Mouse (Mus musculus) liver, postnatal 0 days (tissue): ENCODE data around the gene Clgn. TPM values are rescaled to one million over a fixed set of nuclear protein-coding genes. Genes with fewer than 3 reads are reported as not detected.

Source experiments
- ATAC-seq: fragments of 200-750 bp; cut with Nextera tagmentation; 2 replicates; pipeline ENCODE4 v1.8.0; 2017; ENCODE audit warnings: mild to moderate bottlenecking, moderate library complexity
- DNase-seq: peaks from one replicate; pipeline ENCODE4 v3.0.0-alpha.2; 2016
- H3K27ac ChIP-seq: fragments of 300-500 bp; sonication (generic); 2 replicates; pipeline ENCODE4 v1.5.1; 2014; ENCODE audit warnings: antibody characterized with exemption, moderate library complexity, mild to moderate bottlenecking, low read depth
- H3K27me3 ChIP-seq: fragments of 300-500 bp; sonication (generic); 2 replicates; pipeline ENCODE4 v1.6.1; 2014; ENCODE audit warnings: low read length, control low read depth, mixed read lengths; ENCODE audit not compliant: insufficient read depth
- H3K36me3 ChIP-seq: fragments of 300-500 bp; sonication (generic); replicated peaks from 2 replicates; pipeline ENCODE4 v1.6.1; 2014; ENCODE audit warnings: mild to moderate bottlenecking, control low read depth, low read length, moderate library complexity, mixed read lengths; ENCODE audit not compliant: insufficient read depth
- H3K4me1 ChIP-seq: fragments of 300-500 bp; sonication (generic); 2 replicates; pipeline ENCODE4 v1.6.1; 2014; ENCODE audit warnings: antibody characterized with exemption, mild to moderate bottlenecking, control low read depth; ENCODE audit not compliant: insufficient read depth
- H3K4me2 ChIP-seq: fragments of 300-500 bp; sonication (generic); 2 replicates; pipeline ENCODE4 v1.6.1; 2014; ENCODE audit warnings: low read depth, mild to moderate bottlenecking, low read length, moderate library complexity, mixed read lengths
- H3K4me3 ChIP-seq: fragments of 300-500 bp; sonication (generic); 2 replicates; pipeline ENCODE4 v1.5.1; 2014; ENCODE audit warnings: low read depth, low read length
- H3K9ac ChIP-seq: fragments of 300-500 bp; sonication (generic); replicated peaks from 2 replicates; pipeline ENCODE4 v1.6.1; 2014; ENCODE audit warnings: mild to moderate bottlenecking, moderate library complexity
- H3K9me3 ChIP-seq: fragments of 300-500 bp; sonication (generic); 2 replicates; pipeline ENCODE4 v1.6.1; 2016; ENCODE audit warnings: mild to moderate bottlenecking, control low read depth, low read length, mixed read lengths
- CTCF ChIP-seq: sonication (generic); IDR thresholded peaks from 2 replicates; pipeline ENCODE4 v1.5.1; 2016; ENCODE audit warnings: antibody characterized with exemption, low read depth
- EP300 ChIP-seq: IDR thresholded peaks from 2 replicates; pipeline ENCODE4 v1.6.1; 2016; ENCODE audit warnings: antibody characterized with exemption, low read depth, mild to moderate bottlenecking
- WGBS: fragments of 180-500 bp; shearing (Covaris S2); extraction: QIAGEN DNeasy Blood & Tissue Kit; methylation state at CpG from one replicate; pipeline ENCODE4 v1.1.7; 2014; ENCODE audit not compliant: insufficient replicate concordance; 5-methylcytosine and 5-hydroxymethylcytosine counted together
- polyA plus RNA-seq: library from polyadenylated mRNA; unstranded; fragments of >200 nt; fragmentation: Nextera tagmentation; extraction: Ambion mirVana; gene quantifications from 2 replicates; pipeline ENCODE4 v1.2.1, GENCODE M21; 2015

Gene Clgn
- polyA plus RNA-seq, 1 experiment from 2014 or later: 0.12 TPM

DNA sequence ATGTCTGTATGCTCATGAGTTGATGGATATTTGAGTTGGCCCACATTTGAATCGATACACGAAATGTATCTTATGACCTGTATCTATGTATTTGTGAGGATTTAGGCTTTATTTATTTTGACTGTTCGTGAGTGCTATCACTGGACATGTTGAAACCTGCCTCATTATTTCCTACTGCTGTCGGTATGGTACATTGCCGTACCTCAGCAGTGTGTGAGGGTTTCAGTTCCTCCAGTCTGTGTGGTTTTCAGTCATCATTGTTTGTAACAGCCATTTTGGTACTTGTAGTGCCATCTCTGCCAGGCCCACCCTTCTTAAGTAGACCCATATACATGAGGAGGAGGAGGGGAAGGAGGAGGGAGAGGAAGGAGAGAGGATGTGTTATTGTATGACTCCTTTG, 4.7 kb downstream of the Clgn start:
- 79% methylated on average over 5 of the region's 5 CpGs for WGBS
- Histone ChIP-seq H3K9ac (no peak overlapping the region), H3K4me2 (no peak overlapping the region), H3K36me3 (no peaks in the 10 kb centered on the region), H3K27ac (no peak overlapping the region), H3K4me3 (no peak overlapping the region), H3K27me3 (peaks cover 16% of the 10 kb centered on the region), H3K9me3 (no peaks in the 10 kb centered on the region), H3K4me1 (peaks cover 6% of the 10 kb centered on the region; the same call in 1 of the 2 replicates)
- ATAC-seq (no peak), DNase-seq (no peak)
- TF ChIP-seq EP300 (no peak), CTCF (no peak)

DNA sequence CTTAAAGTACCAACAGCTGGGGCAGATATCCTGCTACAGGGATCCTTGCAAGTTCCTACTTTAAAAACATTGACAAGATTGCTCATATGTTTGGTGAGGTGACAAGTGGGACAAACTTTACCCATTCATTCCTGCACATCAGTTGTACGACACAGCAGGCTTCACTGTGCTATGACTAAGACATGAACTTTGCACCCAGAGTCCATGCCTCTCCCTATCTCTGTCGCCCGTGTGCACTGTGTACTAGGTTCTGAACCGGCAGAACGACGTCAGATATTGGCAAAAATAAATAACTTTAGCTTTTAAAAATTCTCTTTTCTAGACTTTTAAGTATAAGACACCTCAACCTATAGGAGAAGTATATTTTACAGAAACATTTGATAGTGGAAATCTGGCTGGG, 7.0 kb downstream of the Clgn start:
- TF ChIP-seq CTCF (no peak), EP300 (no peak)
- no peaks in the 10 kb centered on the region for H3K4me1 ChIP-seq
- H3K4me2 ChIP-seq: no peak overlapping the region
- no peaks in the 10 kb centered on the region for H3K36me3 ChIP-seq
- no peak overlapping the region for H3K9ac ChIP-seq
- H3K27ac ChIP-seq: no peak overlapping the region
- H3K4me3 ChIP-seq: no peak overlapping the region
- ATAC-seq (peak; percentile 78), DNase-seq (no peak)
- H3K27me3 ChIP-seq: no peaks in the 10 kb centered on the region
- WGBS: 55% methylated on average over 6 of the region's 6 CpGs
- no peaks in the 10 kb centered on the region for H3K9me3 ChIP-seq

DNA sequence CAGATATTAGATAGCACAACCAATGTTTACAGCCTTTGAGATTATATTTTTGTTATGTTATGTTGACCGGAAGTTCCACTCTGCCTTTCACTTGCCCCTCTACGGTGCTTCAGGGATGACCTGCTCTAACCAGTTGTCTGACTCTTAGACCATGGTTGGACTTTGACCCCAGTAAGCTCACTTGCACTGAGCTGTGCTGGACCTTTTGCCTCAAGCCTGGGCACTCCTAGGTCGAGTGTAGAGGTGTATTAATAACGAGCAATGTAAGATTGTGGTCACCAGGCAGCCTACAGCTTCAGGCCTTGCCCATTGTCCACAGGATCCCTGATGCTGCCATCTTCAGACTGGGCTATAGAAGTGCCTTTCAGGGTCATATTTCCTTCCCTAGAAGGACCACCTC, 8.1 kb downstream of the Clgn start:
- no peaks in the 10 kb centered on the region for H3K27me3 ChIP-seq
- no peak overlapping the region for H3K9ac ChIP-seq
- H3K36me3 ChIP-seq: no peaks in the 10 kb centered on the region
- DNase-seq (no peak), ATAC-seq (no peak)
- H3K9me3 ChIP-seq: no peaks in the 10 kb centered on the region
- H3K4me2 ChIP-seq: no peak overlapping the region
- TF ChIP-seq CTCF (no peak), EP300 (no peak)
- WGBS: 64% methylated on average over 4 of the region's 4 CpGs
- no peaks in the 10 kb centered on the region for H3K4me1 ChIP-seq
- no peak overlapping the region for H3K27ac ChIP-seq
- no peak overlapping the region for H3K4me3 ChIP-seq

DNA sequence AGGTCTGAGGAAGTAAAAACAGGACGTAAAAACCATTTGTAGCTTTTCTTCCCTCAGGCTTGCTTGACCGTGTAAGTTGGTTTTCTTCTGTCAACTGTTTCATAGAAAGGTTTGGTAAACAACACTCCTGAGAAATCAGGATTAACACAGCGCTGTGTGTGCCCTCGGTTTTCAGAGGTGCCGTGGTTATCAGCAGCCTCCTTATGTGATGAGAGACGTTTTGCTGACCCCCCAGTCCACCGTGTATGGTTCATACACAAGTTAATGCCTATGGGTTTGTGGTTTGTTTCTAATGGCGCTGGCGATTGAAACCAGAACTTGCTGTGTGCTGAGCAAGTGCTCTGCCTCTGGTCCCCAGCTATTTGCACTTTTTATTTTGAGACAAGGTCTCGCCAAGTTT, 15.9 kb downstream of the Clgn start:
- H3K9me3 ChIP-seq: no peaks in the 10 kb centered on the region
- TF ChIP-seq EP300 (no peak), CTCF (no peak)
- no peak overlapping the region for H3K4me3 ChIP-seq
- H3K27ac ChIP-seq: no peak overlapping the region
- DNase-seq (no peak), ATAC-seq (no peak)
- H3K27me3 ChIP-seq: no peaks in the 10 kb centered on the region
- no peaks in the 10 kb centered on the region for H3K36me3 ChIP-seq
- no peak overlapping the region for H3K9ac ChIP-seq
- WGBS: 38% methylated on average over 10 of the region's 10 CpGs
- H3K4me1 ChIP-seq: no peaks in the 10 kb centered on the region
- H3K4me2 ChIP-seq: no peak overlapping the region; the same call in 1 of the 2 replicates

DNA sequence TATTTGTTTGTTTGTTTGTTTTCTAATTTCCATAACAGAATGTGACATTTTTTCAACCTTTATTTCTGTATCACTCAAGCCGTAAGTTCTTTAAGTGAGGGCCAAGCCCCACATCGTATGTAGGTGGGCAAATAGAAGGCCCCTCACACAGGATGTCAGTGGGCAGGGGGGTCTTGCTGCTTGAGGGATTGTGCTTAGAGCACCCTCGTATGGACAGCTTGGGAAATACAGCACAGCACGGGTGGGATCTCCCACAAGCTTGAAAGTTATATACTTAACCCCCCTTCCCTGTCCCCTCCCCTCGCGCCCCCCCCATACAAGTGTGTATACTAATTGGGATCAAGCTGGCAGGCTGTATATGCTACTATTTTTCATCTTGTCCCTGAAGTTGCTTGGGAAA, 17.2 kb downstream of the Clgn start:
- Histone ChIP-seq H3K4me3 (no peak overlapping the region), H3K4me2 (no peak overlapping the region), H3K36me3 (no peaks in the 10 kb centered on the region), H3K27me3 (no peaks in the 10 kb centered on the region), H3K4me1 (no peaks in the 10 kb centered on the region), H3K27ac (no peak overlapping the region), H3K9ac (no peak overlapping the region), H3K9me3 (no peaks in the 10 kb centered on the region)
- 49% methylated on average over 6 of the region's 6 CpGs for WGBS
- TF ChIP-seq EP300 (no peak), CTCF (peak; percentile 34)
- ATAC-seq: no peak
- no peak for DNase-seq

DNA sequence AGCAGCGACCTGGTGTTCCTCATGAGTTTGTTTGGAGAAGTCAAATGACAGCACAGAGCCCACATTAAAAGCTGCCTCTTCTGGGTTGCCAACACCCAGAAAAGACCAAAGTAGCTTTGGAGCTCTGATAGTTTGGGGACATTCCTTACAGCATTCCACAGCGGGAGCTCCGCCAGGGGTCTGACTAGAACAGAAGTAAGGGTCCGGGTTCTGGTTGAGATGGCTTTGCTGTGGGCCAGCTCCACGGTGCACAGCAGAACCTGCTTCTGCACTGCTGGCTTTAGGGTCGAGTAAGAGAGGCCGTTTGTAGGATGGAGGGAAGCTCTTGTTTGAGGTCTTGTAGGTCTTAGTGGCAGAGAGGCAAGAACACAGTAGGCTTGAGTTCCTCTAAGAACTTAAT, 18.8 kb downstream of the Clgn start:
- 72% methylated on average over 7 of the region's 7 CpGs for WGBS
- no peak overlapping the region for H3K27ac ChIP-seq
- H3K9me3 ChIP-seq: no peaks in the 10 kb centered on the region
- ATAC-seq (no peak), DNase-seq (no peak)
- no peak for TF ChIP-seq CTCF
- no peak for TF ChIP-seq EP300
- H3K4me3 ChIP-seq: no peak overlapping the region
- no peaks in the 10 kb centered on the region for H3K4me1 ChIP-seq
- H3K9ac ChIP-seq: no peak overlapping the region
- H3K36me3 ChIP-seq: no peaks in the 10 kb centered on the region
- H3K4me2 ChIP-seq: no peak overlapping the region
- no peaks in the 10 kb centered on the region for H3K27me3 ChIP-seq

DNA sequence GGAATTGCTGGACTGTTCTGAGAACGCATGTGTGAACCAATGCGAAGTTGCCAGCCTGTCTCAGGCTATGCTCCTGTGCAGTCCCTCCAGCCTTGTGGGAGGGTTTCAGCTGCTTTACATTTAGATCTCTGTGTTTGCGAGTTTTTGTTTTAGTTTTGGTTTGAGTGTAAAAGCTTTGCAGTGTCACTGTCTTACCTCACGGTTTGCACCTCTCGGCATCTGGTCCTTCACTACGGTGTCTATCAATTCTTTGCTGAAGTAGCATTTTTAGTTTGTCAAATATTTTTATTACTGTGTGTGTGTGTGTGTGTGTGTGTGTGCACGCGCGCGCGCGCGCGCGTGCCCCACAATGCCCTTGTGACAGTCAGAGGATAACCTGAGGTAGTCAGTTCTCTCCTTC, 27.2 kb downstream of the Clgn start:
- no peaks in the 10 kb centered on the region for H3K9me3 ChIP-seq
- H3K36me3 ChIP-seq: no peaks in the 10 kb centered on the region
- no peak overlapping the region for H3K4me3 ChIP-seq
- H3K27me3 ChIP-seq: no peaks in the 10 kb centered on the region
- TF ChIP-seq CTCF (no peak), EP300 (no peak)
- H3K4me1 ChIP-seq: peaks cover 2% of the 10 kb centered on the region; the same call in 1 of the 2 replicates
- DNase-seq (no peak), ATAC-seq (no peak)
- no peak overlapping the region for H3K9ac ChIP-seq
- H3K27ac ChIP-seq: no peak overlapping the region
- 95% methylated on average over 15 of the region's 15 CpGs for WGBS
- no peak overlapping the region for H3K4me2 ChIP-seq
